Mouse (Mus musculus) frontal cortex, postnatal 36 days (tissue): ENCODE results near the gene Gm12185.

Experiments
- DNase-seq, 2 experiments: peaks; one replicate each; pipeline ENCODE4 v3.0.0; 2022; ENCODE audit warnings: low spot score in 2 of 2

Gm12185 gene

DNA sequence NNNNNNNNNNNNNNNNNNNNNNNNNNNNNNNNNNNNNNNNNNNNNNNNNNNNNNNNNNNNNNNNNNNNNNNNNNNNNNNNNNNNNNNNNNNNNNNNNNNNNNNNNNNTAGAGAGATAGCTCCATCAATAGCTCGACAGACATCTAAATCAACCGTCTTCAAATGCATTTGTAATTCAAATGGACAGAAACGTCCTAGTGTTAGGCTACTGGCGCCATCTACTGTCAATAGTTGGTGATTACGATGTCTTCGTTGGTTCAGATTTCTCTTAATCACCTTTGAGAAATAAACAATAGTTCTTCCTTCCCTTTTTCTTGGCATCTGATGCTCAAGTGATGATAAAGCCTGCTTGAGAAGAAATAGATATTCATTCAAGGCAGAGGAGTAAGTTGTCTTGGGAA, 133.0 kb downstream of the Gm12185 start:
- peak in 1 of 2 experiments; percentile 77 for DNase-seq
